Mouse (Mus musculus) layer of hippocampus, postnatal 10 days (tissue): Measurements from ENCODE around the gene Ankrd65. TPM values are rescaled to one million over a fixed set of nuclear protein-coding genes. Genes with fewer than 3 reads are reported as not detected.
"Not testable (repeated sequence)": the region's sequence is repeated elsewhere in the genome, so short reads cannot be mapped to it uniquely, and the experiment has no call there.

Source experiments
- DNase-seq, 2 experiments: peaks; one replicate each; pipeline ENCODE4 v3.0.0; 2021; ENCODE audit warnings: low spot score in 2 of 2
- total RNA-seq, 2 experiments: library from RNA; stranded (reverse); gene quantifications; 2 replicates each; pipeline ENCODE4 v1.2.3; 2021

Ankrd65 gene
- total RNA-seq, 2 experiments from 2014 or later, result not detected

DNA sequence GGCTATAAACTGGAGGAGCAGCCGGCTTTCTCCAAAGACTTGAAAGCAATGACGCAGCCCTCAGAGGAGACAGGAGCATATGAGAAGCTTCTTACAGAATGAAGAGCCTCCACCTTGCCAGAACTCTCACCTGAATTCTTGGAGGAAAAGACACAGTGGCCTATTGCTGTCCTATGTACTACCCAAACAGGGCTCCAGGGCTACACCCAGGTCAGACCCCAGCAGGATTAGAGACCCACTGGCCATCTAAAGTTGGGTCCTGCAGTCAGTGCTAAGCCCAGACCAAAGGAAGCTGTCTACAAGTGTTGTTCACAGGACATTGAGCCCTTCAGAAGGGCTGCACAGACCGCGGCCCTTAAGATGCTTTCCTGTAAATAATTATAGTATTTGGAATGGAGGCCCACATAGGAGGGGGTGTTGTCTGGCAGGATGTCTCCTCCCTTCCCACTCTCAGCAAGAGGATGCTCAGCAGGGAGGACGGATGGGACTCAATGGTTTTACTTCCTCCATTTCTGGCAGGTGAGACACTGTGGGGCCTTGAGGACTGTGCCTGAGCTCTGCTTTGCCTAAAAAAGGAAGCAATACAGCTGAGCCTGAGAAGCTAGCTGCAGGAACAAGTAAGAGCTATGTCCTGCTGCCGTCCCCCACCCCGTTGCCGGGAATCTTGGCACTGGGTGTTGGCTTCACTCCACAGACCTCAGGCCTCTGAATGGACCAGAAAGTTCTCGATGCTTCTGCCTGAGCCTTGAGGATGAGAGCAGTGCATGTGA, 15.1 kb upstream of the Ankrd65 start:
- DNase-seq, result peak; percentile 64 to 72

DNA sequence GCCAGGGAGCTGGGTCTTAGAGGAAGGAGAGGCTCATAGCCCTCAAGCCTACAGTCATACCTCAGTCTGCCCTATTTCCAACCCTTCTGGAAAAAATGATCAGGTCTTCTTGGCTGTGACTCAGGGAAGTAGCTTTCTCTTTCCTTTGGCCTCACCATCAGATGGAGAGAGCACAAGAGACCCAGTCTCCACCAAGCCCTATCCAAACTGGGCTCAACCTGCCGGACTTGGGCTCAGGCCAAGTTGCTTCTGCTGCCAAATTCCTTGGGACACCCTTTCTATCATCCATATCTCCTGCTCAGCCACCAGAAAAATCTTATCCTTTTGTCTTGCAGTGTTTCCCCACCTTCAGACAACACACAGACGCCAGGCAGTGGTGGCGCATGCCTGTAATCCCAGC, 14.4 kb upstream of the Ankrd65 start:
- peak in 1 of 2 experiments; percentile 45 for DNase-seq

DNA sequence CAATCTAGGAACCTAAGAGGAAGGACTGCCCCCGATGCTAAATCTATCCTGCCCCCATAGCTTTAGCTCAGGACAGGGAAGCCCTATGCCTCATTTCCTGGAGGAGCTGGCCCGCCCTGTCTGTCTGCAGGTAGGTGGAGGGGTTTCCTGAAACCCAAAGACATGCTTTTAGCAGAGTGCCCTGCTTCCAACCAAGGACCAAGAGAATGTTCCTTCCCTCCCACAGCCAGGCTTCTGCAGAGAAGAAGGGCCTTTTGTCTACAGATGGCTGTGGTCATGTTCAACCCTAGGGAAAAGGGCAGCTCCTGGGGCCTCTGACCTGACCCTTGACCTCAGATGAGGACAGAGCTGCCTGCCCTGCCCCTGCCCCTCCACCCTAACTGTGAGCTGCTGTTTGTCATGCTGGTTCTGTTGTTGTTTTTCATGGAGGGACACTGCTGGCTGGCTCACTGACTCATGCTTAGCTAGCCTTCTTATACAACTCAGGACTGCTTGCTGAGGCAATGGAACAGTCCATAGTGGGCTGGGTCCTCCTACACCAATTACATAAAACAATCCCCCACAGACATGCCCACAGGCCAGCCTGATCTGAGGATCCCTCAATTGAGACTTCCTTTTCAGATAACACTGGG, 13.4 kb upstream of the Ankrd65 start:
- no peak for DNase-seq

DNA sequence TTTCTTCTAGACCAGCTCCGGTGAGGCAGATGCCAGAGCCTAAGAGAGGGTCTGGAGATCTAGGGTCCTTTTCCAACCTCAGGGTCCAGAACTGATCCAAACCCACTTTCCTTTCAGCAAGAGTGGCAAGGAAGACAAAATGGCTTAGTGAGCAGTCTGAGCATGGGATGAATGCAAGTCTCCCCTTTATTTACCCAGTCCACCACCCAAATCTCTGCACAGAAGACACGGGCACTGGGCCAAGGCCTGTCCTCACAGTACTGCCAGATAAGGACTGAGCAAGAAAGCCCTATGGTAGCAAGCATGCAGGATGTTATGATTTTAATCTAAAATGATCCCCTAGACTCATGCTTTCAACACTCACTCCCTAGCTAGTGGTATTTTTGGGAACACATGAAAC, 12.4 kb upstream of the Ankrd65 start:
- DNase-seq, result no peak

DNA sequence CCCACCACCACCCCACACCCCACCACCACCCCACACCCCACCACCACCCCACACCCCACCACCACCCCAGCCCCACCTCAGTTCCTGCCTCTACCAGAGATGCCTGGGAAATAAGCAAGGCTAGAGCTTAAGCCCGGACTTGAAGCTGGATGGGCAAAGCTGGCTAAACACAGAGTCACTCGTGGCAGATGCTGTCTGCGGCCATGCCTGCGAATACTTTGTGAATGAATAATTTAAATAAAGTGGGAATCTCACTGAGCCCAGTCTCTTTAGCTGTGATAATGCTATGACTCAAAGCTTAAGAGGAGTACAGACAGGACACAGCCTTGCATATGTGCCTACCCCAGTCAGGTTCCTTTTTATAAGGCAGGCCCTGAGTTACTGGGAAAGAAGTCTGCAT, 10.7 kb upstream of the Ankrd65 start:
- no peak for DNase-seq

DNA sequence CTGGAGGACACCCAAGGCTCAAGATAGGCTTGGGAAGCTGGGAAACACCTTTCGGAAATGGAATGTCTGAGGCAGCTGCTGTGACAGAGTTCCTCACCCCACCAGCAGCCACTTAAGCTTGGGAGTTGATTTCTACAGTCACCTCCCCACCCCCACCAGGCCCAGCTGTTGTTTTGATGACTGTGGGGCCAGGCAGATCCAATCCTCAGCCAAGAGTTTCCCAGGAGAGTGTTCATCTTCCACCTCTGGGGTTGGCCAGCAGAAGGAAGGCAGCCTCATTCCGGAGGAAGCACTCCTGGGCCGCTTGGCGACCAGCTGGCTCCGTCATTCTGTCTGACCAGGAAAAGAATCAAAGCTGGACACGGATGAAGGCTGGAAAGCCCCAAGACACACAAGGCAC, 9.3 kb upstream of the Ankrd65 start:
- DNase-seq, result no peak

DNA sequence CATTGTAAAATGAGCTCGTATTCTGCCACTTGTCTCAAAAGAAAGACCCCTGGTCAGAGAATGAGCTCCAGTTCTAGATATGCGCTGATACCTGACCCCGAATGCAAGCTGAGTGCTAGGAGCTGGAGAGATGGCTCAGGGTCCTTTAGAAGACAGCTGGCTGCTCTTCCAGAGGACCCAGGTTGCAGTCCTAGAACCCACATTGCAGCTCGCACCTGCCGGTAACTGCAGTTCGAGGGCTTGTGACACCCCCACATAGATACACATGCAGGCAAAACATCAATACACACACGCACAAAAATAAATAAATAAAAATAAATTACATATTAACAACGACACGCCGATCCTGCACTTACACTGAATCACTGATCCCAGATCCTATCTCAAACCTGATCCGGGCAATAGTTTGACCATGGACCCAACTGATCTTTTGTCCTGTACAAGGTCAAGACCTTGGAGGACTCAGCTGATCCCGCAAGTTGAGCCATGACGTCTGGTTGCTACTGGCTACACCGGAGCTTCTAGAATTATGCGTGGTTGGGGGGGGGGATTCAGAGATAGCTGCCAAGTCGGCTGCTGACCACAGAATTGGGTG, 6.7 kb upstream of the Ankrd65 start:
- no peak for DNase-seq

DNA sequence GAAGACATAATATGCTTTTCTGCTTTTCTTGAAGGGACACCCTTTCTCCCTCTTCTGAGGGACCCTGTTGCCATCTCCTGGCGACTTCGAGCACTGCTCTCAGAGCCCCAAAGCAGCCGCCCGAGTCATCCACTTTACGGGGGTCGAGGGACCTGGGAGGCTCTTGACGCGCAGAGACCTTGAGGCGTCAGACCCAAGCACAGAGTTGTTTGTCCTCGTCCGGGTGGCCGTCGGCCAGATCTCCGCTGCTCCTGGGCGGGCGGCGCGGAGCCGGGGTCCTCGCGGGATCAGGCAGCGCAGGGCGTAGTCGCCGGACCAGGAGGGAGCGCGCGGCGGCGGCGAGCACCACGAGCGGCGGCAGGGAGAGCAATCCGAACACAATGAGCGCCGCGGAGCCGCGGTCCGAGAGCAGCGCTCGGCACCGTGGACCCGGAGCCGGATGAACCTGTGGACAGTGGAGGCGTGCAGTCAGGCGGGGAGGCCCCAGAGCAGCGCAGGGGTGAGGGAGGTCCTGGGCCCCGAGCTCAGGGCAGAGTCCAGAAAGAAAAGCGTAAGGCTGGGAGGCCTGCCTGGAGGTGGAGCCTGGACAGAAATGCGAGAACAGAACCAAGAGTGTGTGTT, 6.0 kb upstream of the Ankrd65 start:
- DNase-seq, result peak; percentile 85 to 88

DNA sequence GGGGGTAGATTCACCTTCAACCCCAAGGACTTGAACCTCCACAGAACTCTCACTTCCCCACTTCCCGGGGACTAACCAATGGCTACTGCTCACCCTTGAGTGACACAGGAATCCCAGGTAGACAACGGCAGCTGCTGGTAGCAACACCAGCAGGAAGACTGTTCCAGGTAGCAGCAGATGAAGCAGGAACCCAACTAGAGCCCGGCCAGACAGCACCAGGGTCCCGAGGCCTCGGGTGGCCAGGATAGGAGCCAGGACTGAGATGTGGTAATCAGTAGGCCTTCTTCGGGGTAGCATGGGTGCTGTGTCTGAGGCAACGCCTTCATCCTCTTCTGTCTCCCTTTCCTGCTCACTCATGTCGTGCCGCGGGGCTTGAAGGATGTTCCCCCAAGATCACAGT, 5.0 kb upstream of the Ankrd65 start:
- DNase-seq, result no peak

DNA sequence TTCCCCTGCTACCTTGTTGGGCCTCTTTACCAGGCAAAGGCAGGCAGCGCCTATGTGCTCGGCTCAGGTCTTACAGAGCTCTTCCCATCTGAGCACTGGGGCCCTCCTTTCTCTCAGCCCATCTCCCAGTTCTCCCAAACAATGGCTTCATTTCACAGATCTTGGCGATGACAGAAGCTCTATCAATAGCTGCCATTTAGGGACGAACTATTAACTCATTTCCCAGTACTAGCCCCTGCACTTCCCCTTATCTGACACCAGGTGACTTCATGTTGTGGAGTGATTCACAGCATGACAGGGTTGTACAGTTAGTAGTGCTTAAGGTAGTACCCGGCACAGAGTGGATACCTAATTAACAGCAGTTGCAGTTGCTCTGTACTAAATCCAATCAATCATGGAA, 4.4 kb upstream of the Ankrd65 start, which contains the start of gene Tmem88b:
Tmem88b (minus strand) TSS at position 56 of the 400 bp plus-strand sequence.
- no peak for DNase-seq

DNA sequence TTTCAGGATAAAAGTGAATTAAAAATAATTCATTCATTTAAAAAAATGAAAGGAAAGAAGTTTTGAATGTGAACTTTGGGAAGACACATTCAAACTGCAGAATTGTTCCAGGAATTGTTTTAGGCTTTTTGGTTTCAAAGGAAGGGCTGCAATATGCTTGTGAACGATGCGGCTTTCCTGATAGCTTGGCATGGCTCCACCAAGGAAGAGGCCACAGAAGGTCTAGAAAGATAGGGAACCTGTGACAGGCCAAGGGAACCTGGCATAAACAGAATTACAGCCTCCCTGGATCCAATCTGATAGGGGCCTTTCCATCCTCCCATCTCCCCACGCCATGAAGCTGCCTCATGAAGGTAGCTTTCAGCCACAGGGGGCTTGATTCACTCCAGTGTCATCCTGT, 1.9 kb upstream of the Ankrd65 start:
- no peak for DNase-seq

DNA sequence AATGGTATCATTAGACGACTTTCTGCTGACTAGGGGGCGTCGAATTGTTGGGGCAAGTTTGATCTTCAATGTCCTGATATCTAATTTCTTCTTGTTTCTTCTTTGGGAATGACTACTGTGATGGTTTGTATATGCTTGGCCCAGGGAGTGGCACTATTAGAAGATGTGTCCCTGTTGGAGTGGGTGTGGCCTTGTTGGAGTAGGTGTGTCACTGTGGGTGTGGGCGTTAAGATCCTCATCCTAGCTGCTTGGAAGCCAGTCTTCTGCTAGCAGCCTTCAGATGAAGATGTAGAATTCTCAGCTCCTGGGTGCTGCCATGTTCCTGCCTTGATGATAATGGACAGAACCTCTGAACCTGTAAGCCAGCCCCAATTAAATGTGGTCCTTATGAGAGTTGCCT, 1.4 kb upstream of the Ankrd65 start:
- DNase-seq, result not testable (repeated sequence)

DNA sequence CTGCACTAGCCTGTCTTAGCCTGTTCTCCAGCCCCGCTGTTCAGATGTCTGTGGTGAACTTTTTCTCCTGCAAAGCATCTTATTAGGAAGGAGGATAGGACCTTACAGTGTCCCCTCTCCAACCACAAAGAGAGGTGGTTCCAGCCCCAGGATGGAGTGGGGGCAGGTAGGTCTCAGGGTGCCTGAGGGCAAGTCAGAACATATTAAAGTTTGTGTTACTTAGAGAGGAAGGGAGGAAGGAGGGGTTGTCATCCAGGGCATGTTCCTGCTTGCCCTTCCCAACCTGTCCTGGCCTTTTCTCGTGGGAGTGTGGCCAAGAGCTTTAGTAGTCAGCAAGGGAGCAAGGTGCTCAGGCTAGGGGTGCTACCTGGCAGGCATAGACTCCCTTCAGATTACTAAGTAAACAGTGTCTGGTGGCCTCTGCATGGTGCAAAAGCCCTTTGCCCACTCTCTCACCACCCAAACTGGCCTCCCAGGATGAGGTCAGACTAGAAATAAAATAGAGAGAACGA, 467 bp downstream of the Ankrd65 start:
- no peak for DNase-seq

DNA sequence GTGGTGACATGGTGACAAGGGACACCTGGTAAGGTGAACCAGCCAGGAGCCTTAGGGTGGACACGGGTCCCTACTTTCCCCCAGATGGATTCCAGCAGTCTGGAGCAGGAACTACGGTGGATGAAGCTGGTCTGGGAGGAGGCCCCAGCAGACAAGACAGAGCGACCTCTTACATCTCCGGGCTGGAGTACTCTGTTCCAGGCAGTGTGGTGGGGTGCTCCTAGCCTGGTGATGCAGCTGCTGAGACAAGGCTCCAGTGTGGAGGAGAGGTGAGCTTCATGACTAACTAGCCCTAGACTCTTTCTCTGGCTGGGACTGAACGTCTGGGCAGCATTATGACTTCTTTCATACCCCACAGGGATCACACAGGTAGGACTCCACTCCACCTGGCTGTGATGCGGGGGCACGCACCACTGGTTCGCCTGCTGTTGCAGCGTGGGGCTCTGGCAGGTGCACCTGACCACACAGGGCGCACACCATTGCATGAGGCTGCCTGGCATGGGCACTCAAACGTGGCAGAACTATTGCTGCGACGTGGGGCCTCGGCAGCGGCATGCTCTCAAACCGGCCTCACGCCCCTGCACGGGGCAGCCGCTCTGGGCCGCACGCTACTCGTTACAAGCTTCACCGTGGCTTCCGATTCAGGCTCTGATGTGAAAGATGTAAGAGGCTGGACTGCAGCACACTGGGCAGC, 1.1 kb downstream of the Ankrd65 start:
- DNase-seq, result no peak

DNA sequence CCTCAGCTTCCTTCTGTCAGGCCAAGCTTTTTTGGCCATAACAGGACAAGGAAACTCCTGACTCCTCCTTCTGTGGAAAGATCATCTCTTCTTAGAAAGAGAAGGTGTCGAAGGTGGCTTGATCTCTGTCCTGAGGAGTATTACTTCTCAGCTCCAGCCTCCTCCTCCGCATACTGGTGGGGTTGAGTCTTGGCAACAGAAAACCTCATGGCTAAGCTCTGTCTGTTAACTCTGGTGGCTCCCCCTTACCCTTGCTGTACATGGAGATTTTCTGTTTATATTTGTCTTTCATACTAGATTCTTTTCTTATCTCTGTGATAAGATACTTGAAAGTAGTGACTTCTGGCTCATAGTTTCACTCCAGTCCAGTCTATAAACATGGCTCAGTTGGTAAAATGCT, 3.5 kb downstream of the Ankrd65 start:
- DNase-seq, result no peak

DNA sequence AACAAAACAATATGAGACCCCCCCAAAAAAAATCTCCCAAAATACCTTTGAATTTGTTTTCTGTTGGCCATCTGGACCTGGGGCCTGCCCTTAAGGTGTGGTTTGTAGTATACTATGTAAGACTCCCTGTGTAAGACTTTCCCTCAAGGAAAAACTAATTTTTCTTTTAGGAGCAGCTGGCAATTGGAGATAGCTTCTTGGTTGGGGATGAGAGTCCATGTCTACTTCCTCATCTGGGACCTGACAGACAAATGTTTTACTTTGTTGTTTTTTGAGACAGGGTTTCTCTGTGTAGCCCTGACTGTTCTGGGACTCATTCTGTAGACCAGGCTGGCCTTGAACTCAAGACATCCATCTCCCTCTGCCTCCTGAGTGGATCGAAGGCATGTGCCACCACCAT, 11.8 kb downstream of the Ankrd65 start:
- DNase-seq, result no peak

DNA sequence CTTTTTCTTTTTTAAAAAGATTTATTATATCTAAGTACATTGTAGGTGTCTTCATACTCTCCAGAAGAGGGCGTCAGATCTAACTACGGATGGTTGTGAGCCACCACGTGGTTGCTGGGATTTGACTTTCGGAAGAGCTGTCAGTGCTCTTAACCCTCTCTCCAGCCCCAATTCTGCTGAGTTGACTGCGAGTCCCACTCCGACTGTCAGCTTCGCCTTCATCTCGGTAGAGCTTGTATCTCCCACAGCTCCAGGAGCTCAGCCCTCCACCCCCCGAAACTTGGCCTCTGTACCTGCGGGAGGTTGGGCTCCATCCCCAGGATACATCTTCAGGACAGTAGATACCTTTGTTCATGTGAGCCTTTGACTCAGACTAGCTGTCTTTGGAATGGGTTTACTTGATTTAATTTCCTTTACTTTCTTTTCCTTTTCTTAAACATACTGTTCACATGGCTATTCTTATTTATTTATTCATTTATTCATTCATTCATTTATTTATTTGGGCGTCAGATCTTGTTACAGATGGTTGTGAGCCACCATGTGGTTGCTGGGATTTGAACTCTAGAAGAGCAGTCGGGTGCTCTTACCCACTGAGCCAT, 12.6 kb downstream of the Ankrd65 start, which contains the start of gene Mrpl20:
Mrpl20 (plus strand) TSS at position 138 of the 599 bp plus-strand sequence.
- DNase-seq, result no peak

DNA sequence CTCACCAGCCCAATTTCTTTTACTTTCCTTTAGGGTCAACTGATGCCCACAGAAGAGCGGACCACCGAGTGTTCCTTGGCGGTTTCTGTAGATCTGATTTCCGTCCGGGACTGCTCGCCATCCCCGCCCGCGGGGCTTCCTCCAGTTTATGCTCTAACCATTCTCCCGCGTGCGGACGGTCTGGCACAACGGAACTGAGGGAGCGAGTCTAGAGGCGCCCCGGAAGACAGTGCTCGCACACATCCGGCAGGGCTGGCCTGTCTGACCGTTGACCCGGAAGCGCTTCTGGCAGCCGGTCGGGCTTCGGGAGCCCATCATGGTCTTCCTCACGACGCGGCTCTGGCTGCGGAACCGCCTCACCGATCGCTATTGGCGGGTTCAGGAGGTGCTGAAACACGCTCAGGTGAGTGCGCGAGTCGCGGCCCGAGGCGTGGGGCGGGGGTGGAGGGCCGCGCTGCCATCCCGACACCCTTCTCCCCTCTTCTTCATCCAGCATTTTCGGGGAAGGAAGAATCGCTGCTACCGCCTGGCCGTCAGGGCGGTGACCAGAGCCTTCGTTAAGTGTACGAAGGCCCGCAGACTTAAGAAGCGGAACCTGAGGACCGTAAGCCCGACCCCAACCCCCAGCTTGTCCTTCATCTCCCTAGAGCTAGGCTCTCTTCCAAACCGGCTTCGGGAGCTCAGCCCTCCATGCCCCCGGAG, 13.3 kb downstream of the Ankrd65 start:
- peak; percentile 99 to 100 for DNase-seq

DNA sequence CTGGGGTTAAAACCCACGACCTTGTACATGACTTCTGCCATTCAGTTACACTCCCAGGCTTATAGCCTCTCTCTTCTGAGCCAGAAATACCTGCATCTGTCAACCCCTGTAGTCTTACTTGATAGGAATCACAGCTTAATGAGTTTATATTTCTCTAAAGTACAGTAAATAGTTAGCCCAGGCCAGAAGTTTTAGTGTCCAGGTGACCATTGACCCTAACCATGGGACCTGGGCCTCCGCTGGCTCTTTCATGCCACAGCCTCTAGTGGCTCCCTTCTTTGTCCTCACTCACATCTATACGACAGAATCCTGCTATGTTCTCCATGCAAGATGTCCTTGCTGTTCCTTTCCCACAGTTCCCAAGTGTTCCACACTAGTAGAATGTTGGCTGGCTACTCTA, 17.6 kb downstream of the Ankrd65 start:
- DNase-seq, result no peak
